Mouse (Mus musculus) forebrain, embryonic 12.5 days (tissue): Measurements from ENCODE around the gene Tmem206. TPM values are rescaled to one million over a fixed set of nuclear protein-coding genes. Genes with fewer than 3 reads are reported as not detected.

Experiments used
- ATAC-seq: fragments of 200-750 bp; cut with Nextera tagmentation; 2 replicates; pipeline ENCODE4 v1.8.0; 2017; ENCODE audit warnings: moderate TSS enrichment; ENCODE audit not compliant: low FRiP score
- H3K27ac ChIP-seq: fragments of 300-500 bp; sonication (generic); 2 replicates; pipeline ENCODE4 v1.5.1; 2016; ENCODE audit warnings: mild to moderate bottlenecking
- H3K27me3 ChIP-seq: fragments of 300-500 bp; sonication (generic); 2 replicates; pipeline ENCODE4 v1.6.1; 2016; ENCODE audit warnings: mild to moderate bottlenecking
- H3K36me3 ChIP-seq: fragments of 300-500 bp; sonication (generic); replicated peaks from 2 replicates; pipeline ENCODE4 v1.6.1; 2016; ENCODE audit warnings: mild to moderate bottlenecking
- H3K4me1 ChIP-seq: fragments of 300-500 bp; sonication (generic); 2 replicates; pipeline ENCODE4 v1.6.1; 2016
- H3K4me2 ChIP-seq: fragments of 300-500 bp; sonication (generic); 2 replicates; pipeline ENCODE4 v1.6.1; 2016; ENCODE audit warnings: mild to moderate bottlenecking, moderate library complexity
- H3K4me3 ChIP-seq: fragments of 300-500 bp; sonication (generic); replicated peaks from 2 replicates; pipeline ENCODE4 v1.5.1; 2016; ENCODE audit warnings: mild to moderate bottlenecking
- H3K9ac ChIP-seq: fragments of 300-500 bp; sonication (generic); 2 replicates; pipeline ENCODE4 v1.6.1; 2016; ENCODE audit warnings: mild to moderate bottlenecking
- H3K9me3 ChIP-seq: fragments of 300-500 bp; sonication (generic); 2 replicates; pipeline ENCODE4 v1.6.1; 2016
- WGBS: fragments of 180-500 bp; shearing (Covaris S2); methylation state at CpG from one replicate; pipeline ENCODE4 v1.1.7; 2016; 5-methylcytosine and 5-hydroxymethylcytosine counted together
- polyA plus RNA-seq: library from polyadenylated mRNA; unstranded; fragments of >200 nt; fragmentation: Nextera tagmentation; extraction: Ambion mirVana; gene quantifications from 2 replicates; pipeline ENCODE4 v1.2.1, GENCODE M21; 2016

The Tmem206 gene
- polyA plus RNA-seq, 1 experiment from 2014 or later = 36.8 TPM

DNA sequence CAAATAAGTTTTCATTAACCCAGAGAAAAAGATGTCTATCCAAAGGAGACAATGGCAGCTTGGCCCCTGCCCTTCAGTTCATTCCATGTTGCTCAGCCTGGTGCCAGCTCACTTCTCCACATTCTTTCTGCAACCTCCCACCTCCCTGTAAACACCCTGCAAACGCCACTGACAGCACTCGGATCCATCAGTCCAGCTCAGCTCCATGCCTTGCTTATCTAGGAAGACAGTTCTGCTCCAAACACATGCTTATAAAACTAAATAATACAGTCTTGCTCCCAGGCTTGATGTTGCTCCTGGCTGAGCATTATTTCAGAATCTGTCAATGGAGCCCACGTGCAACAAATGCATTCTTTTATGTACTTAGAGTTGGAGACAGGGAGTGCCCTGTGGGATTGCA lies 29.9 kb upstream of the Tmem206 start:
- Histone ChIP-seq H3K27ac (no peak overlapping the region), H3K4me2 (no peak overlapping the region), H3K9ac (no peak overlapping the region), H3K4me3 (no peak overlapping the region), H3K4me1 (no peaks in the 10 kb centered on the region), H3K9me3 (no peaks in the 10 kb centered on the region), H3K27me3 (no peaks in the 10 kb centered on the region), H3K36me3 (no peaks in the 10 kb centered on the region)
- WGBS = 51% methylated on average over 3 of the region's 3 CpGs
- ATAC-seq = no peak

DNA sequence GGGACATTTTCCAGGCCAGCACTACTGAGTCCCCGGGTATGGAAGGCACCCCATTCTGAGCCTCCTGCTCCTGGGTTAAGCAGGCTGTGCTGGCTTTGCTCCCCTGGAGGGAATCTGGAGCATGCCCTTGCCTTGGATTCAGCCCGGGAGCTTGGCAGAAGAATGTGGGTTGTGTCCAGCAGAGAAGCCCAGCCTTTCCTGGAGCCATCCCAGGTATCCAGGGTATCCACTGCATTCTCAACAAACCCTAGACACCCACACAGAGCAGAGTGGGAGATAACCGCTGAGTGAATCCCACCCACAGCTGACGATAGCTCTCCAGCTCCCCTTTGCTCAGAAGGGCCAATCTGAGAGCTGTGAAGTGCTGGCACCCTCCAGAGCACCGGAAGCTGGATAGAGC lies 29.3 kb upstream of the Tmem206 start:
- ATAC-seq = no peak
- Histone ChIP-seq H3K27me3 (no peaks in the 10 kb centered on the region), H3K36me3 (no peaks in the 10 kb centered on the region), H3K27ac (no peak overlapping the region), H3K4me1 (no peaks in the 10 kb centered on the region), H3K4me3 (no peak overlapping the region), H3K9ac (no peak overlapping the region), H3K4me2 (no peak overlapping the region), H3K9me3 (no peaks in the 10 kb centered on the region)
- 71% methylated on average over 5 of the region's 5 CpGs for WGBS

DNA sequence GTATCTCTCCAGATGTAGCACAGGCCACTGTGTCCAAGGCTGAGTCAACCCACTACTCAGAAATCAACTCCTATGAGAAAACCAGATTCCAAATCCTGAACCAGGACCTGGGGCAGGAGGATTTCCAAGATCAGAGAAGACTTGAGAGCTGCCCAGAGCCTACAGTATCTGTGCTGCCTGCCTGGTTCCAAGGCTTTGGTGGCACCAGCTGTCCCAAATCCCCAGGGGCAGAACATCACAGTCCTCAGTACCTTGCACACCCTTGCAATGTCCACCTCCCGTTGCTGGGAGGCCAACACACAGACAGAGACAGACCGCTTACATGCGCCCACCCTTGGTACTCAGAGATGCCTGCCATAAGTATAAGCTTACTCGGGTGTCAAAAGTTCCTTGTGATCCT lies 27.4 kb upstream of the Tmem206 start:
- Histone ChIP-seq H3K36me3 (no peaks in the 10 kb centered on the region), H3K4me2 (no peak overlapping the region)

DNA sequence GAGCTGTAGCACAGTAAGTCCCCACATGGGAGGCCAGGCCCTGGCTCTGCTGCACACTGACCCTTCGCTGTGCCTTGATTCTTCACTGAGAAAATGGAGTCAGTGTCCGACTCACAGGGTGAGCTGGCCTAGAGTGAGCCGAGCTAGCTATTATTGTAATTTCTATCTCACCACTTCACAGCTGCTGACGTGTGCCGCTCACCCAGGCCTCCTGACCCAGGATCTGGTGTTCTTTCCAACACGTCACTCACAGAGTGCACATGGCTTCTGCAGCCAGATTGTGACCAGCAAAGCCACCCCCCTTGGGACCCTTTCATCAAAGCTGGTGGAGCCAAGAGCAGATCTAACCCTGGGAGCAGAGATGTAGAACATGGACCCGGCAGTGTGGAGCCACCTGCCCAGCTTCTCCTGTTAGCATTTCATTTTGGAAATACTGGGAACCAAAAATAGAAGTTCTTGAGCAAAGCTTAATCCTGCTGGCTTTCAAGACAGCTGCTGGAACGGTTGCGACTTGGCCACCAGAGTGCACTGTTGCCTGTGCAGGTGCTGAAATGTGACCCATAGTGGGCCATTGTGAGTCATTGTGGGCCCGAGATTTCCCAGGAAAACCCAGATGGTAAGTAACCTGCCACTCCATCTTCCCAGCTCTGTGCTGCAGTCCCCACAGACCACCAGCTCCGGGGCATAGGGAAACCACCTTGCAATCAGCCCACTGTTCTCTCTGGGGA lies 26.3 kb upstream of the Tmem206 start:
- Histone ChIP-seq H3K9ac (no peak overlapping the region), H3K9me3 (no peaks in the 10 kb centered on the region), H3K4me1 (no peaks in the 10 kb centered on the region), H3K27ac (no peak overlapping the region), H3K27me3 (no peaks in the 10 kb centered on the region), H3K4me2 (no peak overlapping the region), H3K36me3 (no peaks in the 10 kb centered on the region), H3K4me3 (no peak overlapping the region)
- ATAC-seq = no peak
- 60% methylated on average over 11 of the region's 11 CpGs for WGBS

More for the DNA sequence above, 27.4 kb upstream of the Tmem206 start:
- no peak overlapping the region for H3K27ac ChIP-seq
- H3K9me3 ChIP-seq = no peaks in the 10 kb centered on the region
- no peak for ATAC-seq
- no peaks in the 10 kb centered on the region for H3K4me1 ChIP-seq
- 86% methylated on average over 4 of the region's 4 CpGs for WGBS
- no peaks in the 10 kb centered on the region for H3K27me3 ChIP-seq
- H3K9ac ChIP-seq = no peak overlapping the region
- H3K4me3 ChIP-seq = no peak overlapping the region

DNA sequence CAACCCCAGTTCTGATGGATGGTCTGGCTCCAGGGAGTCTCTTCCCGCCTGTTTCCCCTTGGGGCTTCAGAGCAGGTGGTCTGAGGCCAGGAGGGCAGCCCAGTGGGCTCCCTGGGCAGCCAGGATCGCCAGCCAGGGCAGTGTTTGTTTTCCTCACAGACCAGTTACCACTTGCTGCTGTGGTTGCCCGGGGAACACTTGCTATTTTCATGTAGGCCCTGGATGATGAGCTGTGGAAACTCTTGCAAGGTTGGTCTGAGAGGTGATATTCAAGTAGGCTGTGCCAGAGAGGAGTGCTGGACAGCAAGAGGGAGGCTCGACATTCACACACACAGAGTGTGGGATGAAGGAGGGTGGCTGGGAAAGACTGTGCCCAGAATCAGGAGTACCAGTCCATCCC lies 23.8 kb upstream of the Tmem206 start:
- Histone ChIP-seq H3K4me2 (no peak overlapping the region), H3K9ac (no peak overlapping the region), H3K4me1 (no peaks in the 10 kb centered on the region), H3K9me3 (no peaks in the 10 kb centered on the region), H3K27ac (no peak overlapping the region), H3K27me3 (no peaks in the 10 kb centered on the region), H3K4me3 (no peak overlapping the region), H3K36me3 (no peaks in the 10 kb centered on the region)
- 36% methylated on average over 4 of the region's 4 CpGs for WGBS
- ATAC-seq = no peak

DNA sequence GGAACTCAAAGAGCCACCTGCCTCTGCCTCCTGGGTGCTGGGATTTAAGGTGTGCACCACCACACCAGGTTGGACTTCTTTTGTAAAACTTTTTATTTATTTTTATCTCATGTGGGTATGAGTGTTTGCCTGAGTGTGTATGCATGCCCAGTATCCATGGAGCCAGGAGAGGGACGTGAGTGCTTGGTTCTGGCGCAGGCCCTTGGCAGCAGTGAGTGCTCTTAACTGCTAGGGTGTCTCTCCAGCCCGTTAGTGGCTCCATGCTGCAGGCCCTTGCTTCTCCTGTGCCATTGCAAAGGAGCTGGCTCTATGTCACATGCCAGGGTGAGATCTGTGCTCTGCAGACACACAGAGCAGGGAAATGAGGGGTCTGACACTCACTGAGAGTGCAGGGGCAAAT lies 22.0 kb upstream of the Tmem206 start:
- no peak overlapping the region for H3K9ac ChIP-seq
- no peak overlapping the region for H3K4me2 ChIP-seq
- no peaks in the 10 kb centered on the region for H3K9me3 ChIP-seq
- H3K4me3 ChIP-seq = no peak overlapping the region
- ATAC-seq = no peak
- WGBS = 88% methylated on average over 3 of the region's 3 CpGs
- no peaks in the 10 kb centered on the region for H3K27me3 ChIP-seq
- no peaks in the 10 kb centered on the region; the same call in 1 of the 2 replicates for H3K36me3 ChIP-seq
- H3K4me1 ChIP-seq = no peaks in the 10 kb centered on the region
- no peak overlapping the region for H3K27ac ChIP-seq

DNA sequence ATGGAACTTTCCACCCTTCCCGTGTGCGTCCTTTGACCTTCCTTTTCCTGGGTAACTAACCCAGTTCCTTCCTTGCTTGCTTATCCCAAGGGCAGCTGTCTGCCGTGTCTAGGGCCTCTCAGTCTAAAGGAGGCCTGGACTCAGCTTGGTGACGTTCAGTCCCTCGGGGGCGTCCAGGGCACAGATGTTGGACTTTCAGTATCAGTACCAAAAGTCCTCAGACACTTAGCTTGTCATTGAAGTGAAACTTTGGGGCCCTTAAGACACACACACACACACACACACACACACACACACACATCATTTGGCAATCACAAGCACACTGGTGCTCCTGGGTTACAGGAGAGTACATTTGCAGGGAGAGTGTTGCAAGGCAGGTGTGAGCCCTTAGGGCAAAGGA lies 21.5 kb upstream of the Tmem206 start:
- H3K4me1 ChIP-seq = no peaks in the 10 kb centered on the region

DNA sequence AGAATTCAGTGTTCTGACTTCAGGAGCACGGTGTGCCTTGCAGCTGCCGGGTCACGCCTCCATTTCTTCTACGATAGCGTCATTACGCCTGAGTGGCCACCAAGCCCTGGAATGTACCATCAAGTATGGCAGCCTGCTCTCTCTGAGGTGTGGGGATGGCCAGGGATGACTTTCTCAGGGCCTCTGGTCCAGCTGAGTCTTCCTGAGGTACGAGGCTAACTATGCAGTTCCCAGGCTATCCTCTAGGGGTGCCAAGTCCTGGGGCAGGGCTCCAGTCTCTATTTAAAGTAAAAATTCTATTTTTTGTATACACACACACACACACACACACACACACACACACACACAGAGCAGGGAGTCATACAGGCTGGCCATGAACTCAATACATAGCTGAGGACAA lies 20.1 kb upstream of the Tmem206 start:
- Histone ChIP-seq H3K27me3 (no peaks in the 10 kb centered on the region), H3K9ac (no peak overlapping the region; the same call in 1 of the 2 replicates), H3K36me3 (peaks cover 3% of the 10 kb centered on the region; the same call in 1 of the 2 replicates), H3K4me2 (no peak overlapping the region), H3K4me3 (no peak overlapping the region), H3K27ac (no peak overlapping the region), H3K4me1 (no peaks in the 10 kb centered on the region), H3K9me3 (no peaks in the 10 kb centered on the region)
- no peak for ATAC-seq
- 65% methylated on average over 7 of the region's 7 CpGs for WGBS

More for the DNA sequence above, 21.5 kb upstream of the Tmem206 start:
- Histone ChIP-seq H3K4me2 (no peak overlapping the region), H3K27ac (no peak overlapping the region), H3K9me3 (no peaks in the 10 kb centered on the region), H3K27me3 (no peaks in the 10 kb centered on the region), H3K4me3 (no peak overlapping the region), H3K36me3 (peaks cover 2% of the 10 kb centered on the region; the same call in 1 of the 2 replicates), H3K9ac (no peak overlapping the region)
- no peak for ATAC-seq
- 81% methylated on average over 6 of the region's 6 CpGs for WGBS

DNA sequence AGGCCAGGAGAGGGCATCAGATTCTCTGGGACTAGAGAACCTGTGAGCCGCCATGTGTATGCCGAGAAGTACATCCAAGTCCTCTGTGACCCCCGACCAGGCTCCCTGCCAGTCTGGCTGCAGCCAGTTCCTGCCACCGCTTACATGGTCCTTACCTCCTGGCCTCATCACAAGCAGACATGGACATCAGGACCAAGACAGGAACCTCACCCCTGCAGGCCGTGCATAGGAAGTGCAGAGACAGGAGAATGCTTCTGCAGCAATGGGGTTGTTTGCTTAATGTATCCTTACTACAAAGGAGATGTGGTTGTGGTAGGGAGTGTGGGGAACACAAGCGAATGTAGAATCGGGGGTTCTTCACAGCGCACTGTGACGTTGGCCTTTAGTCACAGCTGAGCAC lies 19.4 kb upstream of the Tmem206 start:
- Histone ChIP-seq H3K9me3 (no peaks in the 10 kb centered on the region), H3K4me1 (no peaks in the 10 kb centered on the region), H3K9ac (no peak overlapping the region), H3K4me2 (no peak overlapping the region), H3K4me3 (no peak overlapping the region), H3K36me3 (peaks cover 3% of the 10 kb centered on the region; the same call in 1 of the 2 replicates), H3K27me3 (no peaks in the 10 kb centered on the region), H3K27ac (no peak overlapping the region)
- no peak for ATAC-seq
- WGBS = 87% methylated on average over 9 of the region's 9 CpGs

DNA sequence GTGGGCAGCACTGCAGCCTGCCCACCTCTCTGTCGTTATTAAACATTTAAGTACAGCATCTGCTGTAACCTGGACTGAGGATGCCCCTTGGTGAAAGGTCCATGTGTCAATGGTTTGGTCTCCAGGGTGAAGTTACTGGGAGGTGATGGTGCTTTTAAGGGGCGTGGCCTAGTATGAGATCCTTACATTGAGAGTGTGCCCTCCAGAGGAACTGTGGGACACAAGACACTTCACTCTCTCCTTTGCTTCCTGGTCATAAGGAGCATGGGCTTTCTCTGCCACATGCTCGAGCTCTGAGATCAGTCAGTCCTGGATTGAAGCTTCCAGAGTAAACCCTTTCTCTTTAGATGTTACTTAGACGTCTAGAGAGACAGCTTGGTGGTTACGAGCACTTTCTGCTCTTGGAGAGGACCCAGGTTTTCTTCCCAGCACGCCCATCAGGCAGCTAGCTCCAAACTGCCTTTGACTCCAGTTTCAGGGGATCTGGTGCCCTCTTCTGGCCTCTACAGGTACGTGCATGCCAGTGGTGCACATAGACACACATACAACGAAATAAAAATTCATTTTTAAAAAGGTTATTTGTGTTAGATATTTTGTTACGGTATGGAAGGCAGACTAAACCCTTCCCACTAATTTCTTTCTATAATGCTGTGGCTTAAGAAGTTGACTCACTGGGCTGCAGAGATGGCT lies 17.8 kb upstream of the Tmem206 start:
- peaks cover 3% of the 10 kb centered on the region; the same call in 1 of the 2 replicates for H3K4me1 ChIP-seq
- H3K4me2 ChIP-seq = no peak overlapping the region
- no peak for ATAC-seq
- H3K9ac ChIP-seq = no peak overlapping the region
- H3K27me3 ChIP-seq = no peaks in the 10 kb centered on the region
- H3K27ac ChIP-seq = no peak overlapping the region
- no peaks in the 10 kb centered on the region for H3K9me3 ChIP-seq
- H3K4me3 ChIP-seq = no peak overlapping the region
- 82% methylated on average over 9 of the region's 9 CpGs for WGBS
- H3K36me3 ChIP-seq = peaks cover 3% of the 10 kb centered on the region; the same call in 1 of the 2 replicates

DNA sequence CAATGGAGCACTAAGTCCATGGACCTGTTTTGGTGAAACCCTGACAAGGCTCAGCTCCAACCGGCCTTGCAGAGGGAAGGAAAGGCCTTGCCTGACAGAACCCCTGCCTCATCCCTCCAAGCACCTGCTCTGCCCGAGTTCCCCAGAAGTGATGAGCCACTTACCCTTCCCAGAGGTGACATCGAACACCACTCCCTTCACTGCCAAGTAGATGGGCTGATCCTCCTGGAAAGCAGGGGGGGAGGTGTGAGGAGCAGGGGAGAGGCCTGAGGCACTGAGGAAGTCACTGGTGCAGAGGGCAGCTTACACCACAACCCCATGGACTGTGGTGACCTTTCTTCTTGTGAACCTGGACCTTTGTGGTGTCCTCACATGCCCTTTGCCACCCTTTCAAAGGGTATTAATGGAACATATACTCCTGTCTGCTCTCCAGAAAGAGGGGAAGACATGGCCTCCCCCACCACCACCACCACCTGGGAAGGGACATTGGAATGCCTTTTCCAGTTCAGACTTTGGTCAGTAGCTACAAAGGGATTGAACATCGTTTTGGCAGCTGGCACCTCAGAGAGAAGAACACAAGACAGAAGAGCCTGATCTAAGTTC lies 14.3 kb upstream of the Tmem206 start:
- H3K9me3 ChIP-seq = no peaks in the 10 kb centered on the region
- WGBS = 83% methylated on average over 4 of the region's 4 CpGs
- peaks cover 3% of the 10 kb centered on the region; the same call in 1 of the 2 replicates for H3K36me3 ChIP-seq
- no peaks in the 10 kb centered on the region for H3K27me3 ChIP-seq
- peaks cover 3% of the 10 kb centered on the region; the same call in 1 of the 2 replicates for H3K4me1 ChIP-seq
- no peak overlapping the region for H3K4me2 ChIP-seq
- no peak for ATAC-seq
- no peak overlapping the region for H3K9ac ChIP-seq
- H3K4me3 ChIP-seq = no peak overlapping the region
- H3K27ac ChIP-seq = no peak overlapping the region

DNA sequence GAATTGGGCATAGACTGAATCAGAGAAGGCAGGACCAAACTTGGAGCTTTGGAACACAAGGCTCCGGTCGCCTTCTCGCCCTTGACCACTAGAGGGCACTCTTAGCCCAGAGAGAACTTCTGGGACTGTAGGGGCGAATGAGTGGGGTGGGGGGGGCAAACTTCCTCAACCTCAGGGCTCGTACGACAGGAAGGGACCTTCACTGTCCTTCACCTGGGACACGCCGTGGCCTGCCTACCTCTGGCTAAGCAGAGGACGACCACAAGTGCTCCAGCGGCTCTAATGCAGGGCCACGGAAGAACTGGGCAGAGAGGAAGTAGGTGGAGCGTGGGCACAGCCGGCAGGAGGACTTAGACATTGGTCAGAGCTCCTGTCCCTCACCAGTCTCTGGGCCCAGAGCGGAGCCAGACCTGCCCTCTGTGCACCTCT lies 13.2 kb upstream of the Tmem206 start:
- ATAC-seq = peak; percentile 91
- Histone ChIP-seq H3K4me2 (peak overlapping the region; percentile 54), H3K9me3 (no peaks in the 10 kb centered on the region), H3K4me1 (peaks cover 8% of the 10 kb centered on the region), H3K27ac (no peak overlapping the region), H3K4me3 (peak overlapping the region; percentile 48), H3K27me3 (no peaks in the 10 kb centered on the region), H3K36me3 (peaks cover 3% of the 10 kb centered on the region; the same call in 1 of the 2 replicates), H3K9ac (peak overlapping the region; percentile 58)
- under 1% methylated on average over 14 of the region's 14 CpGs for WGBS
